Mouse (Mus musculus) layer of hippocampus, postnatal 10 days (tissue): ENCODE results near the gene Glis3. TPM values are rescaled to one million over a fixed set of nuclear protein-coding genes. Genes with fewer than 3 reads are reported as not detected.

Experiments
- DNase-seq, 2 experiments: peaks; one replicate each; pipeline ENCODE4 v3.0.0; 2021; ENCODE audit warnings: low spot score in 2 of 2
- long read RNA-seq: library from polyadenylated mRNA; stranded (forward); transcript quantifications from one replicate; pipeline ENCODE4 v2.0.0, GENCODE M21; 2023
- total RNA-seq, 2 experiments: library from RNA; stranded (reverse); gene quantifications; 2 replicates each; pipeline ENCODE4 v1.2.3; 2021

Gene Glis3
- 1 to 10 TPM; 5.9 to 6.4 TPM for total RNA-seq
- long read RNA-seq: 0 reads

DNA sequence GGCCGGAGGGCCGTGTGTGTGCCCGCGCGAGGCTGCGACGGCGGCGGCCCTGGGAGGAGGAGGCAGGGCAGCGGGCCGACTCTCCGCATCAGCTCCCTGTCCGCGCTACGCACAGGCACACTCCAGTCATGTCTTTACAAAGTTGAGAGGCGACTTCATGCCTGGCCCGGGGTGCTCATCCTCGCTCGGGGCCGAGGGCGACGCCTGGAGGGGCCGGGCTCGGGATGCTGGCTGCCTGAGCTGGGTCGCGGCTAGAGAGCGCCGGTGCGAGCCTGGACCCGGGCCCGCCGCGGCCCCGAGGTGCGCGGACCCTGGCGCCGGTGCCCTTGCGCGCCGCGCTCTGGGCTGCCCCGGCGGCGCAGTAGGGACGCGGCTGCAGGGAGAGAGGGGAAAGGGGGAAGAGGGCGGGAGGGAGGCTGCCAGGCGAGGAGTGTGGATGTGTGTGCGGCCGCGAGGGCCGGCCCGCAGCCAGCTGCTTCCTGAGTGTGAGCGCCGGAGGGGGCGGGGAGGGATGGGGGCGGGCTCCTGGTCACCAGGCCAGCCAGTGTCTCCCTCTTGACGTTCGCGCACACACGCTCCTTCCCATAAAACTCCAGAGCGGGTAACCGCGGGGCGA is at the start of gene Glis3:
Glis3 (minus strand) TSS at position 302 of the 616 bp plus-strand sequence.
- peak; percentile 34 to 60 for DNase-seq

- DNase-seq: peak; percentile 75 to 83
Measured at GRCm38 (mm10) chr19:28726161-28726880, 46.4 kb upstream of the Glis3 start.

DNA sequence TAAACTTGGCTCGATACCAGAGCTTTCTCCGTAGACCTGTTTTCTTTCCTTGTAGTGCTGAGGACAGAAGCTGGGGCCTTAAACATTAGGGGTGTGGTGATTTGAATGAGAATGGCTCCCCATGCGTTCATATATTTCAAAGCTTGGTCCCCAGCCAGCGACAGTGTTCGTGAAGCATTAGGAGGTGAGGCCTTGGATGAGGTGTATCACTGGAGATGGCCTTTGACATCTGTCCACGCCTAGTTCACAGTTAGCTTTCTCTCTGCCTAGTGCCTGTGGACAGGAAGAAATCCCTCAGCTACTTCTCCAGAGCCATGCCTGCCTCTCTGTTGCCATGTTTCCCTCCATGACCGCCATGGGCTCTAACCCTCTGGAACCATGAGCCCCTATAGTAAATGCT is 44.8 kb upstream of the Glis3 start:
- DNase-seq: peak in 1 of 2 experiments; percentile 6

GRCm38 (mm10) chr19:28722626-28723025 is 42.7 kb upstream of the Glis3 start:
- DNase-seq: no peak

DNA sequence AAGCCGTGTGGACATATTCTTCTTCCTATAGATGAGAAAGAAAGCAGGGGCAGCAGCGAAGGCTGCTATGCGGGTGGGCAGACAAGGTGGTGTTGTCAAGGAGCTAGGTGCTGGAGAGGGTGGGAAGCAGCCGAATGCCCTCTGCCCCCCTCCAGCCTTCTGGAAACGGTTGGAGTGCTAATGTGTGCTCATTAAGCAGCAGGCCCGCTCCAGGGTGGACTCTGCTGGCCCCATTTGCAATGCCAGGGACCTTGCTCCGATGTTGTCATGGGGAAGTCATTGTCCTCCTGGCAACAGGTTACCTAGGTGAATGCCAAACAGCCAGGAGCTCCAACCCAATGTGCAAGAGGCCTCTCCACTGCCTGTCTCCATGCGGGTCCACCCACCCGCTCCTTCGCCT is 42.0 kb upstream of the Glis3 start:
- peak in 1 of 2 experiments; percentile 35 for DNase-seq

GRCm38 (mm10) chr19:28720016-28720415 is 40.1 kb upstream of the Glis3 start:
- DNase-seq: no peak

DNA sequence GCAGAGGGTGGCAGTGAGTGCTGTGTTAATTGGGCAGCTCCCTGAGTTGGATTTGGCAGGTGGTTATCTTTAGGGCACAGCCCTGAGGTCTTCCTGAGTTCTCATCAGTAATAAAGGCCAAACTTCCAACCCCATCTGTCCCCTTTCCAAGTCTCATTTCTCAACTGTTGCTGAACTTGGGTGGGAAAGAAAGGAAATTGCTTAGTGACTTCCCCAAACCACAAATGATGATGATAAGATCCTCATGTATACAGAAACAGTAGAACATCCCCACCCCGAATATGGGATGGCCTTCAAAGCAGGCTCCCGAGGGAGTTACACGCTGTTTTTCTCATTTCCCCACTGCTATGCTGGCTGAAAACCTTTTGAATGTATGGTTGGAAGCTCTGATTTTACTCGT is 34.8 kb upstream of the Glis3 start:
- no peak for DNase-seq

- no peak for DNase-seq
Measured at GRCm38 (mm10) chr19:28697718-28698117, 17.8 kb upstream of the Glis3 start.

GRCm38 (mm10) chr19:28686398-28686797 is 6.5 kb upstream of the Glis3 start:
- DNase-seq: no peak

DNA sequence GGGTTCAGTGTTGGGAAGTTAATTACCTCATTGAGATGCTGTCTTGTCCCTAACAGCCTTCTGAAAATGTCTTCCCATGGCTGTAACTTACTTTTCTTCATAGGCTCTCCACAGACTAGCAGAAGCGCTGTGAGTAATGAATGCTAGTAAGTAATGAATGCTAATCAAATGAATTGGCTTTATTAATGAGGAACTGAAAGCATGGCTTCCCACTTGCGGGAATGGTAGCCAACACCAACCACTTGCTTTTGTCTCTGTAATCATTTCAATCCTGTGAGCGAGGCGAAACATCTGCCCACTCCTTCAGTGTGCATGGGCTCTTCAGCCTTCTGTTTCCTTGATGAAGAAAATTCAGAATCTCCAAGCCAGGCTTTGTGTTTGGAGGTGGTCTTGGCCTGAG is 5.6 kb upstream of the Glis3 start:
- no peak for DNase-seq

- DNase-seq: no peak
Measured at GRCm38 (mm10) chr19:28684347-28684746, 4.5 kb upstream of the Glis3 start.

DNA sequence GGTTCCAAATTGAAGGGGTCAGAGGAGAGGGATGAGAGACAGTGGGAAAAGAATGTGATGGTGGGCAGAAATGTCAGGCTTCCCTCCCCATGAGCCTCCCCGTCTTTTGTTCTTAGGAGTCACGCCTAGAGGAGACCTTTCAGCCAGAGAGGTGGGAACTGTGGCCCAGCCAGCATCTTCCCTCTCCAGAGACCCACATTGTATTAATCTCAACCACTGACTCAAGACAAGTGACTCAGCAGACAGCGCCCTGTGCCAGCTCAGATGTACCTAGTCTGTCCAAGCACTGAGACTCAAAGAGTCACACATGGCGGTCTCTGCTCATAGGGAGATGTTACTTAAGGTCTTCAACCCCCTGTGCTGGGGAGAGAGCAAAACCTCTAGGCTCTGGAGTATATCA is 3.5 kb upstream of the Glis3 start:
- no peak for DNase-seq

GRCm38 (mm10) chr19:28679291-28679775 is 544 bp downstream of the Glis3 start:
- DNase-seq: no peak

DNA sequence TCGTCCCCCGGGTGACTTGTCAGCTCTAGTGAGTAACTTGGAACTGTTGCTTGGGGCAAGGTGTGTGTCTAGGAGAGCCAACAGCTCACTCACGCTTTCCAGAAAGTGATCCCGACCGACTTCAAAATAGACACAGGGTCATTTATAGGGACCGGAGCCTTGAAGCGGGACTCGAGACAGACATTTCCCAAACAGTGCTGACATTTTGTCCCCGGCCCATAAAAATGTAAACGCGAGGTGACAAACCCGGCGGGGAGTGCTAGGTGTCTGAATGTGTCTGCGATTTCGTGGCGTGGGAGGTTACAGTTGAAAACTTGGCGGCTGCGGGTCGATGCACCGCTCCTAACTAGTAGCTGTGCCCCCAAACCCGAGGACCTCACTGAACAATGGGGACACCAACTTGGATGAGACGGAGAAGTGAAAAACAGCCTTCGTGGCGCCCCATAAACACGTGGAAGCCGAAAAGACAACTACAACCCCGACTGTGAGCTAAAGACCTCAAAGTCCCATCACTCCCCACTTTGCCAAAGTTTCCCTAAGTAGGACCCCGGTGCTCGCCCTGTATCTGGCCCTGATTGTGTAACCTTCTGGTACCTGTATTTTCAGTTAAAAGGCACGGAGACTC is 1.1 kb downstream of the Glis3 start:
- DNase-seq: no peak

GRCm38 (mm10) chr19:28677728-28678438 is 2.0 kb downstream of the Glis3 start:
- DNase-seq: peak in 1 of 2 experiments; percentile 26

DNA sequence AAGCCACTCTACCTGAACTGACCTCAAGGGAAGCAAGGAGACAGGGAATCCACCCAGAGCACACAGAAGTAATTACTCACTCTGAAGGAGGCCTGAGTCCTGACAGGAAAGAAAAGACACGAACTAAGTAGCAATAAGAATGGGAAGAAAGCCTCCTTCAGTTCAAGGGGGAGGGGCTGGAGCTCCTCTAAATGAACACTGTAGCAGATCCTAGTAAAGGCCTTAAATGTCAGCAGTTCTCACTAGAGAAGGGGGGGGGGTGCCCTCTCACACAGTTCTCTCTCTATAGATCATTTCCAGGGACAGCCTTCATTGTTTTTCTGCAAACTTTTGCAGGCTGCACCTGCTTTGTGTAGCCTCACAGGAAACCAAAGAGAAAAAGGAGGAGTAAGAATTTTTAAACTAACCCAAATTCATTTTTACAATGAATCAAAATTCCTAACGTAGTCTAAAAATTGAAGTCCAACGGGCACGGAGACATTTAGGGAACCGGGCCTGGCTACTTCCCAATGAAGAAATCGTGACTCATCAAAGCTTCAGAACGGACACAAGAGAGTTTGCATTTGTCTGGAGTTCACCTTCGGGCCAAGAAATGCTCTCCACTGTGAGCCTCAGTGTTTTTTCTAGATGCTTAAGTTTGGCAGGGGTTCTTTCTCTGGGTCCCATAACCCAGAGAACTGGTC is 2.7 kb downstream of the Glis3 start:
- DNase-seq: no peak

DNA sequence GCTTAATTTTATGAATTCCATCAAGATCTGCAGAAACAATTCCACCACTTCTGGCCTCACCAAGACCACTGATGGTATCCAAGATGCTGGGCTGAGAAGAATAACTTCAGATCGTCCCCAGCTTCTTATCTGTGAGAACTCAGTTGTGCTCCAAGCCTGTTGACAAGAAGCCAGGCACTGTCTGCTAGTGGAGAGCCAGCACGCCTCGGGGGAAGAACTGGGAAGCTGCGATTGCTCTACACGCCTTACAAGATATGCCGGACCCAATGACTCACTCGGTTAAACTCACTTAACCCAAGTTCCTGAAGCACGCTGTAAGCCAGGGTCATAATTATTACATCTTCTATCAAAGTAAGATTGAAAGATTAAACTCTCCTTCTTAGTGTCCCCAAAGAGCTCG is 16.1 kb downstream of the Glis3 start:
- DNase-seq: no peak

DNA sequence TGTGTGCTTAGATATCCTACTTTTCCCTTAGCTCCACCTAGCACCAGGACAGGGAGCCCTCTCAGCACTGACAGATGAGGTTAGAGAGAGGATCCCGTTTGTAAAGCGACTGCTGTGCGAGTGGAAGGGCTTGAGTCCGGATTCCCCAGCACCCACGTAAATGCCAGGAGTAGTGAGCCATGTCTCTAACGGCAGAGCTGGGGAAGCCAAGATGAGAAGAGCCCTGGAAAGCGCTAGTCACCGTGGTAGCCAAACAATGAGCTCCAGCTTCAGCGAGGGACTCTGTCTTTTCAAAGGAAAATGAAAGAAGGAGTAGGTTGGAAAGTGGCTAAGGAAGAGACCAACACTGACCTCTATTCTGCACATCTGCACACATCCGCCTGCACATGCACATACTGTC is 16.7 kb downstream of the Glis3 start:
- DNase-seq: no peak

- DNase-seq: no peak
Measured at GRCm38 (mm10) chr19:28662474-28662873, 17.4 kb downstream of the Glis3 start.

GRCm38 (mm10) chr19:28660912-28661311 is 19.0 kb downstream of the Glis3 start:
- DNase-seq: no peak

- DNase-seq: no peak
Measured at GRCm38 (mm10) chr19:28657686-28658195, 22.1 kb downstream of the Glis3 start.
